Mouse (Mus musculus): ENCODE results near the gene Syt7.

The Syt7 gene

DNA sequence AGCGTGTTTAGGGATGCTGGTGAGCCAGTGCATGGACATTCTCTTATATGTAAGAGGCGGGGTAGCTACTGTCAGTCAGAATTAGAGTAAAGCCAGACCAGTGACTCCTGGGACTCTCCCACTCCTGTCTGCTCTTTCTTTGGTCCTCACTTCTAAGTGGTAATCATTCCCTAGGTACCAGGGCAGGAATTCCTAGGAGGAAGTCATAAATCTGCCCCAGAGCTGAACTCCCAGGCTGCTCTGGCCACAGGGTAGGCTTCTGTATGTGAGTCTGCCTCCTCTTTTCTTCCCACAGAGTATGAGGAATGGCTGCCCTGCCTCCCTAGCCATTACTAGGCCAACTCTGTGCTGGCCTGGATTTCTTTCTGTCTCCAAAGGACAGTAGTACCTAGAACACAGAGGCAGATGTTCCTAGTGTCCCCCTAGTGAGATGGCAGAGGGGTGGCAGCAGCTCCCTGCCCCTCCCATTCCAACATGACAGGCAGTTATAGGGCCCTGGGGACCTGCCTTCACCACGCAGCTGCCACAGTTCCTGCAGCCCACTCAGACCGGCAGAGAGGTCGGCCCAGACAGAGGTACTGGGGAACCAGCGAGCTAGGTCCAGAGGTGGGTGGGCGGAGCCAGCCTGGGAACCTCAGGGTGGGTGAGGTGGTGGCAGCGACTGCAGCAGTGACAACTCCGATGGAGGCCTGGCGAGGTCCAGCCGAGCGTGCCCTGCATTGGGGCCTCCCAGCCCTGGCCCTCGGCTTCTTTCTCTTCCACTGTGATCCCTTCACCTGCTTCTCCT lies 36.8 kb downstream of the Syt7 start:
- DNase-seq (ENCODE audit: low spot score), result no peak

DNA sequence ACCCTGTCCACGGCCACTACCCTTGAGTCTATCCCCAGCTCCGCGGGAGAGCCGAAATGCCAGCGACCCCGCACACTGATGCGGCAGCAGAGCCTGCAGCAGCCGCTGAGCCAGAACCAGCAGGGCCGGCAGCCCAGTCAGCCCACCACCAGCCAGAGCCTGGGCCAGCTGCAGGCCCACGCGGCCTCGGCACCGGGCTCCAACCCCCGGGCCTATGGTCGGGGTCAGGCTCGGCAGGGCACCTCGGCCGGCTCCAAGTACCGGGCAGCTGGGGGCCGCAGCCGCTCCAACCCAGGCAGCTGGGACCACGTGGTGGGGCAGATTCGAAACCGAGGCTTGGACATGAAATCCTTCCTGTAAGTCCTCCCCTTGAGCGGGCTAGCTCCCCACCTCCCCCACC lies 37.4 kb downstream of the Syt7 start:
- DNase-seq (ENCODE audit: low spot score), result no peak

DNA sequence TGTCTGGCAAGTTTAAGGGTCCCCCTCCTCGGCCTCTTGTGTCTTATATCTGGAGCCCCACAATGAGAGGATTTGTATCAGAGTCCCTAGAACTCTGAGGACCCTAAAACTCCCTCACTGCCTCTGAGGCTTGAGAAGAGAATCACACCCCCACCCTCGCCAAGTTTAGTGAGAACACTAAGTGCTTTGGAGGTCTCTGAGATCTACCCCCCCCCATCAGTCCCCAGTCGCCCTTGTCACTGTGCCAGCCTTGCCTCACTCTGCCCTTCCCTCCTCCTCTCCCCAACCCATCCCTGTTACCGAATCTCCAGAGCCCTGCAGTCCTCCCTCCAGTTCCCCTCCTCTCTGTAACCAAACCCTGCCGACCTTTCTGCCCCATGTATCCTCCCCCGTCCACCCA lies 37.9 kb downstream of the Syt7 start:
- DNase-seq (ENCODE audit: low spot score), result no peak

DNA sequence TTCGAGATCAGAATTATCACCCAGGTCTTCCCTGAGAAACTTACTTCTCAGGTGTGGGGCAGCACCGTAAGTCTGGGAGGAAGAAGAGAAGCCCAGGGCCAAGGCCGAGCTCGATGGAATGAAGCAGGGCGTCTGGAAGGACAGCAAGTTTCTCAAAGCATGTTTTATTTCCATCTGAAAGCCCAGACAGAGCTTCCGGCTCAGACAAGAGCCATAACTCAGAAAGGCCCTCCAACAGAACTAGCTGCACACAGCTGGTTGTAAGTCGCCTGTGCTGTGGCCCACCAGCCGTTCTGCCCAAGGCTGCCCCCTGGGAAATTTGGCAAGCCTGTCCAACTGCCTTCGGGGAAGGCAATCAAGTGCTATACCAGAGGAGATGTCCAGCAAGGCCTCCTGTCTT lies 38.5 kb downstream of the Syt7 start:
- DNase-seq (ENCODE audit: low spot score), result no peak

DNA sequence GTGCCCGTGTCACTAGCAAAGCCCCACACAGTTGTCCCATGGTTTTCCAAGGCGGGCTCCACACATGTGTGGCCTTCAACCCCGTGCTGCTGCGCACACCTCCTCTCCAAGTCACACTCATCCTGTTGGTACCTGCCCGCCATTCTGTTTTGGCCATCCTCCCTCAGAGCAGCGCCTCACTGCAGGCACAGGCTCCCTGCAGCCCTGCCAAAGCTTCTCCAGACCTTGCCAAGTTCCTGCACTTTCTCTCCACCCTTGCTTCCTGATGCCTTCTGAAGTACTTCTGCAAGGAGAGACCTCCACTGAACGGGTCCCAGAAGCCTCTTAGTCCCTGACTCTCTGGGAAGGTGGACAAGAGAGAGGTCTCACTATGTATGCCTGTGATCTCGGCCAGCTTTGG lies 40.5 kb downstream of the Syt7 start:
- DNase-seq (ENCODE audit: low spot score), result no peak

GRCm38 (mm10) chr19:10431410-10431809 lies 42.5 kb downstream of the Syt7 start:
- DNase-seq (ENCODE audit: low spot score), result no peak

DNA sequence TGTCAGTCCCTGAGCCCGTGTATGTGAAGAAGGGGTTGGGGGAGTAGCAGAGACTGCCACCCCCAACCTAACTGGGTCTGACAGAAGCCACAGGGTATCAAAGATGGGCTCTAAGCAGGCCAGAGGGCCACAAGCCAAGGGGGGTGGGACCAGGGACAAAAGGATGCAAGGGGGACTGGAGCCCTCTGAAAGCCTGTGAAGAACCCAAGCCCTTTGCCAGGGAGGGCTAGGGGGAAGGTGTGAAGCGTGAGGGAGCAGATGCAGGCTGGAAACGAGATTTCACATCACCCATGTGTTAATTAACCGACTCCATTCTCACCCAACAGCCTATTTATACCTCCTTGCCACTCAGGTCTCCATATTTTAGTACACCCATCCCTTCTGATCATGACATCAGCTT lies 43.0 kb downstream of the Syt7 start:
- no peak for DNase-seq (ENCODE audit: low spot score)

GRCm38 (mm10) chr19:10433225-10433624 lies 44.3 kb downstream of the Syt7 start:
- DNase-seq (ENCODE audit: low spot score), result no peak

DNA sequence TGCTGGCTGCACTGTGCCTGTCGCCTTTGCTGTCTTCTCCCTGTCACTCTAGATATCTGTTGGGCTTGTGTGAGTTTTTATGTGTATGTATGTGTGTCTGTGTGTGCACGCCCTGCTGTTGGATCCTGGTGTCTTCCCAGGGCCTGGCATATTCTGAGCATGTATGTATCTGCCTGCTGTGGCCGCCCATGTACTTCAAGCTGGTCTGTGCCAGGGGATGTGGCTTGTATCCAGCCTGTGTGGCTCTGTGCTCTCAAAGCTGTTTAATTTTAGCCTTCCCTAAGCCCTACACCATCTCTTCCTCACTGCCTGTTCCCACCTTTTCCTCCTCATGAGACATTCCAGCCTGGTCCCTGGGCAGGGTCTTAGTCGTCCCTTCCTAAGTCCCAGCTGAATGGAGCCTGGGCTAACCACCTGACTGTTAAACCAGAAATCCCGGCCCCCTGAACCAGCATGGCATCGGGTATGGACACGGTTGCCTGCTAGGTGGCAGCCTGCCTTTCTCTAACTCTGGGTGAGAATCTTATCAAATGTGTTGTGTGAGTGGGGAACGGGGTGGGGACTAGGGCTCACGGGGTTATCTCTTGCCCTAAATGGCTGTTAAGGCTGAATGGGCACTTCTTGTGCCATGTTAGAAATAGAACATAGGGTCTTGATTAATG lies 45.1 kb downstream of the Syt7 start:
- DNase-seq (ENCODE audit: low spot score), result no peak

DNA sequence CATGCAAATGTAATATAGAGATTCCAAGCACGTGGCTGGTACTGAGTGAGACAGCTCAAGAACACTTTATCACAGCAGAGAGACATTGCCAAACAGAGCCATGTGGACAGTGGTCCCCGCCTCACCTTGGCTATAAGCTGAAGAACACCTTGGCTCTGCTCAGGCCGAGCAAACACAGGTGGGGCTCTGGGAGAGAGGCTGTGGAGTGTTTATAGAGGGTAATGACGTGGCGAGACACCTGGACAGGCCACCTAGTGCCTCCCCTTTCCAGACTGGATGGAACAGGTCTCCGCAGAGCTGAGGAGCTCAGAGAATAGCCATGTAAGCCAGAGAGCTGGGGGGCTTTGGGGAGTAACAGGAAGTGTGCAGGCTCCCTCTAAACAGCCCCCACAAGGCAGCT lies 46.0 kb downstream of the Syt7 start:
- DNase-seq (ENCODE audit: low spot score), result no peak

GRCm38 (mm10) chr19:10435908-10436307 lies 47.0 kb downstream of the Syt7 start:
- DNase-seq (ENCODE audit: low spot score), result peak; percentile 45

- DNase-seq (ENCODE audit: low spot score), result no peak
Measured at GRCm38 (mm10) chr19:10436726-10437125, 47.8 kb downstream of the Syt7 start.

DNA sequence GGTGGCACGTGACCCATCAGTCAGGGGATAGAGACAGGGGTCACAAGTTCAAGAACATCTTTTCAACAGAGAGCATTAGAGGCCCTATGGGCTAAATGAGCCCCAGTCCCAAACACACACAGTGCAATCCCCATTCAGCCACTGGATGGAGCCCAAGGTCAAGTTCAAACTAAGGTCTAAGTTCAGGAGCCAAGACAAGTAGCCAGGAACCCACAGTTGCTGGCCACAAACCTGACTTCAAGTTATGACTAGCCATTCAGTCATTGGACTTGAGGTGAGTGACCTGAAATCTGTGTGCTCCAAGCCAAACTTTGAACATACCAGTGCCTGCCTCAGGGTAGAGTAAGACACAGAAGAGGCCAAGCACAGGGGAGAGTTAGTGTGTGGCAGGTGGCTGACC lies 48.6 kb downstream of the Syt7 start:
- DNase-seq (ENCODE audit: low spot score), result no peak

DNA sequence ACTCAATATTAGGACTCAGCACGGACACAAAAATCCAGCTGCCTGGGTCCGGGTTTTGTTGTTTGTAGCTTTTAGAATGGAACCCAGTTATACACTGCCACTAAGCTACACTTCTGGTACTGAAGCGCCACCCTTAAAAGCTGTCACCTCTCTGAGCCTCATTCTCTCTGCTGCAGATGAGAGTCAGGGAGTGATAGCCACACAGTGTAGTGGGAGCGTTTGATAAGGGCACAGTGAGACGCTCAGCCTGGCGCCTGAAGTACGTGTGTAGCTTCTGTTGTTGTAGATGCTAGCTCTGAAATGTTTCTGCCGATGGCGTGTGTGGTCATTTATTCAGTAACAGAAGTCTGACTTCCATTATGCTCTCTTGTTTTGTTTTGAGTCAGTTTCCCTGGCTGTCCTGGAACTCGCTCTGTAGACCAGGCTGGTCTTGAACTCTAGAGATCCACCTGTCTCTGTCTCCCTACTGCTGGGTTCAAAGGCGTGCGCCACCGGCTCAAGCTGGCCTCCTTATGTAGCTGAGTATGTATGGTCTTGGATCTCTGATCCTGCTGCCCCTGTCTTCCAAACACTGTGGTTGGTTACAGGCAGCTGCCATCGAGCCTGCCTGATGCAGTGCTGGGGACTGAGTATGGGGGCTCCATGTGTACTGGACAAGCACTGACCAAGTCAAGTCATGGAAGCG lies 55.9 kb downstream of the Syt7 start:
- DNase-seq (ENCODE audit: low spot score), result no peak

GRCm38 (mm10) chr19:10448275-10448674 lies 59.4 kb downstream of the Syt7 start:
- no peak for DNase-seq (ENCODE audit: low spot score)

GRCm38 (mm10) chr19:10449190-10449589 lies 60.3 kb downstream of the Syt7 start:
- no peak for DNase-seq (ENCODE audit: low spot score)

GRCm38 (mm10) chr19:10449708-10450107 lies 60.8 kb downstream of the Syt7 start:
- DNase-seq (ENCODE audit: low spot score), result peak; percentile 75

DNA sequence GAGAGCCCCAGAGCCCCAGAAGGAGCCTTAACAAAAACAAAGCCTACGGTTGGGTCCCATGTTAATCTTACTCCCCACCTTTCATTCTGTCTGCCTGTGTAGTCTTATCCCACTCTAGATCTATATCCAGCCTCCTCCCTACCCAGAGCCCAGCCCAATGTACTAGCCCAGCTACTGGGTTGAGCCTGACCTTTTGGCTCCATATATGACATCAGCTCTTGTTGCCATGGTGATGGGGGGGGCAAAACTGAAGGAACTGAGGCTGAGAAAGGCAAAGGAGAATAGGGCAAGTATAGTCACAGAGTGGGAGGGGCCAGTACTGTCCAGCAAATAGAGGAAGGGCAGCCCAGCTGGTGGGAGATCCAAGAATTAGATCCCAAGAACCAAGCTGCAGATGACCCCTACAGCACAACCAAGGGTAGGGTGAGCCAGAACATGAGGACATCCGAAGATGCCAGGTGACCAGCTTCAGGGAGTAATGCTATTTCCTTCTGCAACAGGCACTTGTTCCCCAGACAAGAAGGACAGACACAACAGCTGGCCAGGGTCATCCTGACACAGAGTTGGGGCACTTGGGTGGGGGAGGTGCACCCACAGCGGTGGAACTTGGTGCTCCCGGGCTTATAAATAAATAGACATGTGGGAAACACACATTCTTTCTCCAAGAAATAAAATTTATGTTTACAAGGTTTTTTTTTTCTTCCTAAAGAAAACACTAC lies 66.0 kb downstream of the Syt7 start:
- no peak for DNase-seq (ENCODE audit: low spot score)

GRCm38 (mm10) chr19:10455437-10455806 lies 66.5 kb downstream of the Syt7 start:
- no peak for DNase-seq (ENCODE audit: low spot score)

GRCm38 (mm10) chr19:10456752-10457483 lies 68.0 kb downstream of the Syt7 start, which contains the start of gene Lrrc10b:
Lrrc10b (minus strand) TSS chr19:10457473.
- peak; percentile 50 for DNase-seq (ENCODE audit: low spot score)

GRCm38 (mm10) chr19:10457484-10457800 lies 68.6 kb downstream of the Syt7 start:
- peak; percentile 52 for DNase-seq (ENCODE audit: low spot score)

DNA sequence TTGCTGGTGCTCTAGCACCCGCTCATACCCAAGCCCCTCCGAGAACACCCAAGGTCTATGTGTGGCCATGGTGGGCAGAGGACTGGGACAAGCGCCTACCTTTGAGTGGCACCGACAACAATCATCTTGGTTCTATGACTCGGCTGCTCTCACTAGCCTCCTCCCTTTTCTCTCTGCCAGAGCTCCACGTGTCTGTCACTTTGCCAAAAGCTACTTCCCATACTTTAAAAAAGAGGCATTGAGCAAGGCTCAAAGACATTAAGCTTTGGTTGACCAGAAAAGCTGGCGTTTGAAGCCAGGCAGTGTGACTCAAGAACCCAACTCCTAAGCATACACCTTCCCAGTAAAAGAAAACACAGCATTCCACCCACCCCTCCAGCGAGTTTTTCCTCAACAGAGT lies 69.2 kb downstream of the Syt7 start:
- DNase-seq (ENCODE audit: low spot score), result peak; percentile 34

Measured in ovary, postnatal 14 days (tissue).